Mouse (Mus musculus) lung, postnatal 25 days (tissue): ENCODE measurements at regions not wholly inside any gene's neighbourhood (a gene's known extent, or its start where the extent isn't known, plus 50 kb on each side); places are given as distances from the start of the nearest gene placed in this dataset.
"Not testable (repeated sequence)": the region's sequence is repeated elsewhere in the genome, so short reads cannot be mapped to it uniquely, and the experiment has no call there.

Experiments used
- DNase-seq: peaks from one replicate; pipeline ENCODE4 v3.0.0; 2022; ENCODE audit warnings: low spot score

DNA sequence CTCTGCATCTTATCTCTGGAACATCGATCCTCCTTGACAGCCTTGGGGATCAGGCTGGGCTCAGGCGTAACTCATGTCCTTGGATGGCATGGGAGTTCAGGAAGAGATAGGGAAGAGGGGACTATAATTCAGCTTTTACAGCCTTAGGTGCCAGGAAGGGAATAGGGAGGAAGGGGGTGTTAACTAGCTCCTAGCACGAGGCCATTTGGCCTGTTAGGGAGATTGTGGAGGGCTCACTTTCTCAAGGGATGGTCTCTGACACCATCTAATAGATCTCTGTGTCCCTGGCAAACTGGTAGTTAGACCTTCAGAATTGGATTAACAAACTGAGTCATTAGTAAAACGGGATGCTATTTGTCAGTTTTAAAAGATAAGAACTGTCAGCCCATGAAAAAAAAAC lies 292.1 kb upstream of the Pkdcc start:
- not testable (repeated sequence) for DNase-seq

DNA sequence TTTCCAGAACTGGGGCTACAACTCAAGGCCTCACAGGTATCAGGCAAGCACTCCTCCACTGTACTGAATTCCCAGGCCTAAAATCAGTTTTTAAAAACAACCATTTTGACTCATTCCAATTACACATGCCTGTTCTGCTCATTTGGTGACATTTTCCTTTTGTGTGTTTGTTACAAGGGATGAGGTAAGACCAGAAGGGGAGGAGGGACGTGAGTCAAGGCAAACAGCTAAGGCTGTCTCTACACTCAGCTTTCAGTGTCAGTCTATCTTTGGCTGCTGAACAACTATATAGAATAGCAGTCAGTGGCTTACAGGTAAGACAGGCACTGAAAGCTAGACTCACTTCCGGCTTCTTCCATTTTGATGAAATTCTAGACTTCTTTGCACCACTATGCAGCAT lies 289.3 kb upstream of the Pkdcc start:
- DNase-seq, result no peak

DNA sequence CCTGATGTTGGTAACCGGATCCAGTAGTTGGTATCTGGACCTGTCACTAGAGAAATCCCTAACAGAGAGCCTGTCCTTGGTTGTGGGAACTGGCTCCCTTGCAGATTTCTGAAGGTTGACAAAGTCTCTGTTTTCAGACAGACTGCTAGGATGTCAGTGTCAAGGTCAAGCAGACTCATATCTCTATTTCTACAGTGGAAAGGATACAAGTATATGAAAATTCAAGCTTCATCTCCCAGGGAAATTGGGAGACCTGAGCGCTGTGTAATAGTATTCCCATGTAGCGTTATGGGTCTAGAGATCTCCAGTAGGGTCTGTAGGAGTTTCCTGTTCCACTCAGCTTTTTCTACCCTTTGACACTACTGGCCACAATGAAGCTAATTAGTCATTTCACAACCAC lies 287.4 kb upstream of the Pkdcc start:
- no peak for DNase-seq

DNA sequence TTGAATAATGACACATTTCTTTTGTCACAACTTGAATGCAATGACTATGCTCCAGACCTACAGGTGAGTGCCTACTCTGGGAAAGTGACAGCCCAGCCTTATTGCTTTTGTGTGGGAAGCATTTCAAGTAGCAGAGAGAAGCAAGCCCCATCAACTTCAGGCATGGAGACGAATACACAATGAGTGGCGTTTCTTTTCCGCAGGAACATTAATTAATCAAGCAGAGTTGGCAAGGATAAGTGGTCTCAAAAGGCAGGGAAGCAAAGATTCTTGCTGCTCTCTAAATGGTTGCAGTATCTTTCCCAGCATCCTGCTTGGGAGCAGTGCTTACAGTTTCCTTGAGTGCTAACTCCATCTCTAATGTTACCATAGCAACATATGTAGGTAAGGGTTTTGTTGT lies 285.6 kb upstream of the Pkdcc start:
- no peak for DNase-seq

DNA sequence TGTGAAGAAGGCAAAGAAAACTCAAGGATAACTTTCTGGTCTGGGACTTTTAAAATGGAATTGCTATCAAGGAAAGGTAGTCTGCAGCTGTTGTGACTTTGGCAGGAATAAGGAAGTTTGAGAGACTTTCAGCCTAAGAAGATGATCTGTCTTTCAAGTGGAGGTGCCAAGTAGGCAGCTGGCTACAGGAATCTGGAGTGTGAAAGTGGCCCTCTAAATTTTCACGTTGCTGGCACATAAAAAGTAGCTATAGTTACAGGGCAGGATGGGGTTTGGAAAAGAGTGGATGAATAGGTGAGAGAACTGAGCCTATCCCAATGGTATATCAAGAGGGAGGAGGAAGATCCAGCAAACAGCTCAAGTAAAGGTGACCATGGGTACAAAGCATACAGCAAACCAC lies 284.4 kb upstream of the Pkdcc start:
- DNase-seq, result no peak

DNA sequence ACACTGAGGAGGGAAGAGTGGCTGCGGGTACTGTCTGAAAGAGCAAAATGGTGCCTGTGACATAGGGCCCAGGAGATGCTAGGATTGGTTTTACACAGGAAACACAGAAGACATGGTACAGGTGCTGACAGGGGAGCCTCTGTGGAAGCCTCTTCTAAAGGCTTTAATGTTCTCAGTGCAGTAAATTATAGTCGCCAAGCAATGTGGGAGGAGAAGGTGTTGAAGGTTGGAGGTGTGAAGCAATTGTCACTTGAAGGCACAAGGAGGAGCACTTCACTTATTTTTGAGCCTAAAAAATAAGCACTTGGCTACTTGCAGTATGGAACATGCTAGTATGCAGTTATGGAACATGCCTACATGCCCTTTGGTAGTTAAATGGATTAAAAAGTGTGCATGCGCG lies 283.6 kb upstream of the Pkdcc start:
- no peak for DNase-seq

DNA sequence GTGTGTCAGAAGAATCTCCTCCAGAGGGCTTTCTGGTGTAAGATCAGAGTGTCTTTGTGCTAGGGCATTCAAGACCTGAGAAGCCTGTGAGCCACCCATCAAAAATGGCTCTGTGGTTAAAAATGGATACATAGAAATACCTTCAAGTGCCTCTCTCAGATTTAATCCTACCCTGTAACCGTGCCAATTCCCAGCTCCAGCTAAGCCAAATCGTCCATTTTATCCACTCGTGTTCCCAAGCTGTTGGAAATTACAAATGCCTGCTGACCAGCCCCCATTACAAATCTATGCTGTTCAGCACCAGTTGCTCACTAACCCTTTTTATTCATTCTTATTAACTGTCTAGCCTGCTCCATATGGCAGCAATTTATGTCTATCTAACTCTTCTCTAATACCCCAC lies 278.3 kb upstream of the Pkdcc start:
- no peak for DNase-seq

DNA sequence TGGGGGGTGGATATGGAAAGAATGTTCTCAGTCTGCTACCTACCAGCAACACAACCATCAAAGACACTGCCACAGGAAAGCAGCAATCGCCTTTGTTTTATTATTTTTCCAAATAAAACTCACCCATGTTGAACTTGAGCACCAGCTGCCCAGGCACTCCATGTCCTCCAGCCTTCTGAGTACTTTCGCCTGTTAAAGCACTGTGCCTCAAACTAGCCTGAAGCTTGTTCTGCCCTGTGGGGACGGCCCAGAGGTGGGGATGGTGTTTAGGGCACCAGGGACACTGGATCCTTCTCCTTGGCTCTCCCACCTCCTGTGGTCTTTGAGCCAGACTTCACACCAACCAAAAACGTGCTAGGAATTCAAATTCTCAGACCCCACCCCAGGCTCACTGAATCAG lies 269.0 kb upstream of the Pkdcc start:
- no peak for DNase-seq

DNA sequence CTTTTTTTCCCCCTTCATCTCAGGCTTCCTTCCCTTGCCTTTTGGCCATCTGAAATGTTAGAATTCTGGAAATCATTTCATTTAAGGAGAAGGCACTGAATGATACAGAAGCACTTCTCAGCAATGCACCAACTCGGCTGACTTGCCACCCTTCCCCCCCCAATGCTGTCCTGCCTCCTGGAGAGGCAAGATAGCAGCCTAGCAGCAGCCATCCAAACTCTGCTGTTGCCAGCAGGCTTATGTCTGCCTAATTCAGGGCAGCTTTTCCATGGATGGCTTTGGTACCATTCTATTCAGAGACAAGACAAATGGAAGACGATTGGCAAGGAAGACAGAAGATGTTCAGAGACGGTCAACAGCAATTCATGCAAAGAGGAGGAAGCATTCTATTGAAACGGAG lies 265.3 kb upstream of the Pkdcc start:
- DNase-seq, result no peak

DNA sequence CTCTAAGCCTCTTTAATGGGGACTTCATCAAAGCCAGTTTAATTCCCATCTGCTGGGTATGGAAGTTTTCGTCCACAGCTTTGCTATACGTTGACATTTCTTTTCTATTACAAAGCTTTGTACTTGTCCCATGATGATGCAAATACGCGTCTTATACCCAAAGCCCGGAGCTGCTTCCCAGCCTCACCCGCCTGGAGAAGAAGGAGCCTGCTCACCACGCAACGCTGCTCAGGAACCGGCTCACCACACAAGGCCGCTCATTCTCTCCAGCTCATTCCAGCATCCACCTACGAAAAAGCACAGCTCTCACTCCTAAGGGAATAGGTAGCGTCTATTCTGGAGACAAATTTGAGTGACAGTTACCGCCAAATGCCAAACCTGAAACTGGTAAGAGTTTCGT lies 264.8 kb upstream of the Pkdcc start:
- DNase-seq, result no peak

DNA sequence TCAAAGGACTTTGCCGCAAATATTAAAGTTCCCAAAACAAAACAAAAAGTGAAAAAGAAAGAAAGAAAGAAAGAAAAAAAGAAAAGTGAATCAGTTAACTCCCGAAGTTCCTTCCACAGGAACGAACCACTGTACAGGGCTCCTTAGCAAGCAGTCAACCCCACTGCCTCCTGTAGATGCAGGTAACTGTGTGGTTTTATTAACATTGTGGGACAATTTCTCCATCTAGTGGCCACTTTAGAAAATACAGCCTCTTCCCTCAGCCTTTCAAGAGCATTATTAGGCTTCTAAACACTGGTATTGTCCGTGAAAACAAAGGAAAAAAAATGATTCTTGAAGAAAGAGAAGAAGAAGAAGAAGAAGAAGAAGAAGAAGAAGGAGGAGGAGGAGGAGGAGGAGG lies 257.7 kb upstream of the Pkdcc start:
- DNase-seq, result peak; percentile 4

DNA sequence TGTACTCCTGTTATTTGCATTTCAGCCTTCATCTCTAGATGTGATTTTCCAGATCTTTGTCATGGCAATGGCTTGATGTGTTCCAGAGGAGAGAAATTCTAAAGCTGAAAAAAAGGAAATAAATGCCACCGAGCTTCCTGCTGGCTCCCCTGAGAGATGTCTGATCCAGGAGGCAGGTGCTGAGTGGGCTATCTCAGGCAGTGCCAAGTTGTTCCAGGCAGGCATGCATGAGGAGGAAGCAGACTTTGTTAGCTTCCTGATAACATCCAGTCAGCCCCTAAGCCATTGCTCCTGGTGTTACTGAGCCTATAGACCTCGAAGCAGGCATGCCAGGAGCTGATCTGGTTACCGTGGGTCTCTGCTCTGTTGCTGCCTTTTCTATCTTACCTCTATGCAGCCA lies 251.7 kb upstream of the Pkdcc start:
- DNase-seq, result no peak

DNA sequence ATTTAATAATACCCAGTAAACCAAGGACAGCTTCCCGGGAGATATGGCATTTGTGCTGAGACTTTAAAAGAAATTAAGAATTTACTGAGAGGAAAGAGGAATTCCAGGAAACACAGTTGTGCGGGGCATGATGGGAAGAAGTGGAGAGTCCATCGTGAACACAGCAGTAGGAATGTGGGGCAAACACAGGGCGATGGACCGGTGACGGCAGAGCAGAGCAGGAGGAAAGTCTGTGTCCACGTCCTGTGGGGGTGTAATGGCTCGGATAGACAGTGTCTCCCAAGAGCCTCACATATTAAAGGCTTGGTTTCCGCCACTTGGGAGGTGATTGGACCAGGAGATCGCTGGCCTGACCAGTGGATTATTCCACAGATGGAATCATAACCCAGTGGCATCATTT lies 215.4 kb upstream of the Pkdcc start:
- no peak for DNase-seq

DNA sequence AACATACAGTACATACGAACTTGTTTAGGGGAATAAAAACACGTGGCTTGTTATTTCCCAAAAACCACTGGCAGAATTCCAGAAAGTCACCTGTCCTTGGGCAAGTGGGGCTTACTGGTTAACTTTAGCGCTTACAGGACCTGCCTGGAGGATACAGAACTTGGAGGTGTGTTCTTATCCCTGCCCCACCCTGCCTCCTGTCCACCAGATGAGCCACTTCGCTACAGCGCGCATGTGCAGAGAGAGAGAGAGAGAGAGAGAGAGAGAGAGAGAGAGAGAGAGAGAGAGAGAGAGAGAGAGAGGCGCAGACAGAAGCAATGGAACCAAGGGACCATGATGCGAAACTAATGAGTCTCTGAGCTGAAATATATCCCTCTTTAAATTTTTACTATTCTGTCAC lies 214.7 kb upstream of the Pkdcc start:
- no peak for DNase-seq

DNA sequence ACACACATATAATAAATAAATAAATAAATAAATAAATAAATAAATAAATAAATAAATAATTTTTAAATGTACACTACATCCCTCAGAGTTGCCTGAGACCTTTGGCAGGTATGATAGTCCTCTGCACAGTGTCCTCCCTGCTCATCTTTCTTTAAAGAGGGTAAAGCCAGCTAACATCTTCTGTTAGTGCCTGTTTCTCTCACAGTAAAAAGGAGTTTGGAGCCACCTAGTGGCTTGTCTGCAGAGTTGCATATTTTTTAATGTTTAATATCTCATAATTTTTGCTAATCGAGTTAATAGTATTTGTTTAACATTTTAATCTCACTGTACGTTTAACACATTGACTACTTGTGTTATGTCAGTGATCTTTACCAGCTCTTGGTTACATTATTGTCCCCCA lies 213.5 kb upstream of the Pkdcc start:
- no peak for DNase-seq

DNA sequence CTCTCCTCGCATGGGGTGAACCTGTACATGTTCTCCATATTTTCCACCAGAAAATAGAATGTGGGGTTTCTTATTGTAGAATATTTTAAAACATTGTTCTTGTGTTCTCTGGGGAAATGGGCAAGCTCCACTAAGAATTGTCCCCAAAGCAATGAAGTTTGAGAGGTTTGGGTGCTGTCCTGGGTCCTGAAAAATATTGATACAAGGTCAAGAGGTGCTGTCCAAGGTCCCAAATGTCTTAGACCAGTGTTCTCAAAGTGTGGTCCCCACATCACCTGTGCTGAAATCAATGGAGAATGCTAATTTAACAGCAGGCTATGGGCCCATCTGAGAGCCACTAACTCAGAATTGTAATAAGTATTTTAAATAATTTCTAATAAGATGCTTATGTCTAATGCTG lies 204.2 kb upstream of the Pkdcc start:
- DNase-seq, result no peak

DNA sequence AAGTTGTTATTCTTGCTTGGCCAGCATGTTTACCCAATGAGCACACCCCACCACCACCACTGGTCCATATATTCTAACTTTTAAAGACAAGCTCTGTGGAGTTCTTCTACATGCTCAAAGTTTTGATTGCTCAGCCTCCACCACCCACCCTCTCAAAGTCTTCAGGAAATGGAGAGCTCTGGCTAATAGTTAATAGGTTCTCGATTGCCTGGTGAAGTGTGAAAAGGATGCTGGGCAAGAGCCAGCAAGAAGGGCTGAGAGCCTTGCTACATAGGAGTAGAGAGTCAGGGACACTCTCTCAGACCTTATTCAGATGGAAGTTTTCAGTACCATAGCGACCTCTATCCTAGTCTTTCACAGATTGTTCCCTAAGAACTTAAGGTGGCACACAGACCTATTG lies 199.4 kb upstream of the Pkdcc start:
- DNase-seq, result no peak

DNA sequence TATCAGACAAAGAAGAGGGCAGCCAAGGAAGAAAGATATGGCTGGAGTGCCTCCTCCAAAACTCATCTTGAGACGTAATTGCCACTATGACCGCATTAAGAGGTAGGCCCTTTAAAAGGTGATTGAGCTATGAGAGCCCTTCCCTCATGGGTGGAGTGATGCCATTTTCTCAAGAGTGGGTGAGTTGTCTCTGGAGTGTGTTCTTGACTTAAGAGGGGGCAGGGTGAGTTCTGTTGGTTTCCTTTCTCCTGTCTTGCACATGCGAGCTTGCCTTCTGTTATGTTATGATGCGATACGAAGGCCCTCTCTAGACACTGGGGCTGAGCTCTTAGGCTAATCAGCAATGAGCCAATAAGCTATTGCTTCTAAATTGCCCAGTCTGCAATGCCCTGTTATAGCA lies 198.2 kb upstream of the Pkdcc start:
- peak; percentile 48 for DNase-seq

DNA sequence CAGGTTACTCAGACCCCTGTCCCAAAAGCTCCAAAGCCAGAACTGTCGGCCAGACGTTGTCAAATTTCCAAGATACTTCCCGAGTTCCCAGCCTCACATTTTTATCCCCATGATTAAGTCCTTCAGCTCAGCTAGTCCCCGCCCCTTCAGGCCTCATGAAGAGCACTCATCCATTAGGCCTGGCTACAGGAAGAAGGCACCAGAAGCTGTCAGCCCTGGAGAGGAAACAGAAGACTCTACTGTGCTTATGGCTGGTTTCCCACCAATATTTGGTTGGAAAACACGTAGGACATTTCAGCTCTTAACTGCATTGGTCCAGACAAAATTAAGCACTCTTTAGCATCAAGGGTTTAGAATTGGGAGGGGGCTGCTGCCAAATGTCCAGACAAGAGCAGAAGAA lies 195.8 kb upstream of the Pkdcc start:
- no peak for DNase-seq

DNA sequence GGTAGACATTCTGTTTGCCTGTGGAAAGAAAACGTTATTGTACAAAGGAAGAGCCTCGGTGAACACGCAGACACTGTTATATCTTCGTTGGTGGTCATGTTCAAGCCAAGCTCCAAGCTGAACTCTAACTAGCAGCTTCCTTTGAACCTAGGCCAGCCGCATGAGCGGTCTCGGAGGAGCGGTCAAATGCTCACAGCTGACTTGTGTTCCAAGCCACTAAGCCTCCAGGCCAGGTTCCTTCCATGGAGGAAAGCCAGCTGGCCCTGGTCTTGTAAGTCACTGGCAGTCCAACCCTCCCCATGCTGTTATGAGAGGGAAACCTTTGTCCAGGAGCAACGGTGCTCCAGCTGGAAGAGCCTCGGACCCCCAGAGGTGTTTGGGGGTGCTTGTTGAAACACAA lies 194.5 kb upstream of the Pkdcc start:
- DNase-seq, result peak; percentile 55

DNA sequence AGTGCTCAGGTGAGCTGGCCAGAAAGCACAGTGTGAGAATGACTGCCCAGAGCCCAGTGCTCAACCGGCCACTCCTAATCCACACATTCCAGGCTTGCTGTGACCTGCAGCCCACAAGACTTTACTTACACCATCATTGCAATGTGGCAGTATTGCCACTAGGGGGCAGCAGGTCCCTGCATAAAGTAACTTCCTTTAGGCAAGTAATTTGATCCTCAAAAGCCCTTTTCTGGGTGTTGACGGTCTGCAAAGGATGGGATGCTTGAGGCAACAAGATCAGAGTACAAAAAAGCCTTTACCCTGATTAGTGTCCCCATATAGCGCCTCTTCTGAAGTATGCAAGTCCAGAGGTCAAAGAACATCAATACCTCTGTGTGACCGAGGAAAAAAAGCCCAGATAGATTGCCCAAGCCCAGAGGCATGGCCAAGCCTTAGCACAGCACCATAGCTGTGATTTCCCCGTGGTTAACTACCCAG lies 189.7 kb upstream of the Pkdcc start:
- DNase-seq, result peak; percentile 78

DNA sequence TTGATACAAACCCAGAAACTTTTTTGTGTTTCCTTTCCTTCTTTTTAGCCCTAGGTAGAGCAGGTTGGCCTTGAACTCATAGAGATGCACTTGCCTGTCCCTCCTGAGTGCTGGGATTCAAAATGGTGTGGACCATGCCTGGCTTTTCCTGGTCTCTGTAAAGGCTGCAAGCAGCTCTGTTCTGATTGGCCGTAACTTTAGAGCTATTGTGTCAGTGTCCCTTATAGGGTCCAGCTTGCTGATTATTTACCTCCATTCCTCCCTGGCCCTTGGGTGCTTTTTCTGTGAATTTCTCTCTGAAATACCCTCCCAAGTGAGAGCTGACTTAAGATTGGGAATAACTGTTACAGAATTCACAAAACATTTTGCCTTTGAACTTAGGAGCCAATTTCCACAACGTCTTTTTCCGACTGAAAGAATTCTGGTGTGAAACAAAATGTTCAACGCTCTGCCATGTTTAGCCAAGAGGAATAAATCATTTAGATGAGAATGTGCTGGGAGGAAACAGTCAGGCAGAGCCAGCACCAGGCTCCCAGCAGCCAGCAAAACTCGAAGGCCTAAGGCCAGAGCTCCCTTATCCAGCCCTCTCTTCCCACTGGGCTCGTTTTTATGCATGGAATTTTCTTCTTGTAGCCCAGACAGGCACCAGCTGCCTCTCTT lies 180.0 kb upstream of the Pkdcc start:
- DNase-seq, result peak; percentile 41

DNA sequence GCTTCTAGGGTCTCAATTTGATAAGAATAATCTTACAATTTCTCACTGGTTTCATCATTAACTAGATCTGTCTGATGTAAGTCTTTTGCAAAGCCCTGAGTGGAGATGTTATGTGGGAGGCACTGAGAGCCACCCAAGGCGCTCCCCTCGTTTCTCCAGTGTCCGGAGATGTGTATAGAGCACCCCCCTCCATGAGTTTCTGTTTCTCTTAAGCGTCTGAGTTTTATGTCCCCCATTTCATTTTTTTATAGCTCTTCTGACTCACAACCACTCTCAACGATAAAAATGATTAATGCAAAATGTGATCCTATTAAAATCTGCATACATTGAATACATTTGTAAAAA lies 179.5 kb upstream of the Pkdcc start:
- no peak for DNase-seq

DNA sequence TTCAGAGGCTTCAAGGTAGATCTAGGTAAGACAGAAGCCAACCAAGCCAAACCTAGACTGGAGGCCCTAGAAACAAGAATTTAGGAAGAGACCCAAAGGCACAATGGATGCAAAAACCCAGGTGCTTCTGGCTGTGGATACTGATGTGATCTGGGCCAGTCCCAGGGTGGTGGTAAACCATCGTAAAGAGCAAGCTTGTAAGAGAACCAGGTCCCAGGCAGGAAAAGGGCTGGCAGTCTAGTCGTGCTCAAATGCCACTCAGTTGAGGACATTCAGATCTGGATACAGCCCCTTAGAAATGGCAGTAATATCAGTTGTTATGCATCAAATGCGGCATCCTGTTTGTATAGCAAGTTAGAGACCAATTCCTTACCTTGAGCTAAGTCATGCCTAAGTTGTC lies 175.5 kb upstream of the Pkdcc start:
- no peak for DNase-seq

DNA sequence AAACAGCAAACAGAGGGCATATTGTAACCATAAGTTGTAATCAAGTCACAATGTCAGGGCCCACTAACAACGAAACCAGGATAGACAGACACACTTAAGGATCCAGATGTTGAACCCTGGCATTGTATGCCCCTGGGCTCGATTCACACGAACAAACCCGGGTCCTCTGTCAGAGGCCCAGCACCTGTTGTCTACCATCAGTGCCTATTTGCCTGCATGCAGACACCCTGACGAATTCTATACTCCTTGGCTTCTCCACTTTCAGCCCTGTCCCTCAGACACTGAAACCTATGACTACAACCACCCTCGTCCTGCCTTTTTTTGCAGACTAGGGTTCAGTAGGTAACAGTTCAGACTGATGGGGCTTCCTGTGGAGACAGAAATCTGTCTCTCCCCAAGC lies 170.6 kb upstream of the Pkdcc start:
- no peak for DNase-seq
